Mouse (Mus musculus) embryonic facial prominence, embryonic 13.5 days (tissue): Measurements from ENCODE around the gene Rhoh. TPM values are rescaled to one million over a fixed set of nuclear protein-coding genes. Genes with fewer than 3 reads are reported as not detected.

Experiments used
- ATAC-seq: fragments of 200-750 bp; cut with Nextera tagmentation; 2 replicates; pipeline ENCODE4 v1.8.0; 2017; ENCODE audit warnings: low read depth; ENCODE audit not compliant: insufficient number of reproducible peaks, insufficient read depth, low FRiP score, low TSS enrichment
- H3K27ac ChIP-seq: fragments of 300-500 bp; sonication (generic); 2 replicates; pipeline ENCODE4 v1.5.1; 2015; ENCODE audit warnings: moderate library complexity, mild to moderate bottlenecking, inconsistent platforms
- H3K27me3 ChIP-seq: fragments of 300-500 bp; sonication (generic); 2 replicates; pipeline ENCODE4 v1.6.1; 2015; ENCODE audit warnings: mild to moderate bottlenecking, inconsistent platforms
- H3K36me3 ChIP-seq: fragments of 300-500 bp; sonication (generic); 2 replicates; pipeline ENCODE4 v1.6.1; 2015; ENCODE audit warnings: mild to moderate bottlenecking, inconsistent platforms
- H3K4me1 ChIP-seq: fragments of 300-500 bp; sonication (generic); 2 replicates; pipeline ENCODE4 v1.6.1; 2015; ENCODE audit warnings: inconsistent platforms
- H3K4me2 ChIP-seq: fragments of 300-500 bp; sonication (generic); 2 replicates; pipeline ENCODE4 v1.6.1; 2015; ENCODE audit warnings: moderate library complexity, mild to moderate bottlenecking, inconsistent platforms
- H3K4me3 ChIP-seq: fragments of 300-500 bp; sonication (generic); 2 replicates; pipeline ENCODE4 v1.5.1; 2015; ENCODE audit warnings: mild to moderate bottlenecking, inconsistent platforms
- H3K9ac ChIP-seq: fragments of 300-500 bp; sonication (generic); 2 replicates; pipeline ENCODE4 v1.6.1; 2015; ENCODE audit warnings: mild to moderate bottlenecking, inconsistent platforms
- H3K9me3 ChIP-seq: fragments of 300-500 bp; sonication (generic); 2 replicates; pipeline ENCODE4 v1.6.1; 2016; ENCODE audit warnings: inconsistent platforms
- WGBS: fragments of 180-500 bp; shearing (Covaris S2); methylation state at CpG from one replicate; pipeline ENCODE4 v1.1.7; 2015; ENCODE audit warnings: mixed read lengths; 5-methylcytosine and 5-hydroxymethylcytosine counted together
- polyA plus RNA-seq: library from polyadenylated mRNA; unstranded; fragments of >200 nt; fragmentation: Nextera tagmentation; extraction: Ambion mirVana; gene quantifications from 2 replicates; pipeline ENCODE4 v1.2.1, GENCODE M21; 2015

The Rhoh gene
- polyA plus RNA-seq, 1 experiment from 2014 or later, result 0.58 TPM

DNA sequence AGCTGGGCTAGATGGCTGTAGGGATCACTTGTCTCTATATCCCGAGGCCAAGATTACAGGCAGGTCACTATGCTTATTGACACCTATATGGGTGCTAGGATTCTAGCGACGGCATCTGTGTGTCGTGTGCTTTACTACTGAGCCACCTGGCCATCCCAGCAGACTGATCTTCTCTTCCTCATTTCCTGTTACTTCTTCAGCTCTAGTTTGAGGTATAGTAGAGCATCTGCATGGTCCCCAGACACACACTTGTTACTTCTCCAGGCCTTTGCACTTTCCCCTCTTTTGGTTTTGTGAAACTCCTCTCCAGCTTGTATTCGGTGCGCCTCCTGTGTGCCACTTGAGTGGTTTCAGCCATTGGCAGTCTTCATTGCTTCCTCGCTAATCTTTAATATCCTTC is 14.3 kb downstream of the Rhoh start:
- 92% methylated on average over 7 of the region's 7 CpGs for WGBS
- H3K9me3 ChIP-seq, result no peaks in the 10 kb centered on the region
- H3K4me1 ChIP-seq, result peaks cover 10% of the 10 kb centered on the region; the same call in 1 of the 2 replicates
- ATAC-seq, result no peak
- no peak overlapping the region for H3K4me2 ChIP-seq
- no peak overlapping the region for H3K4me3 ChIP-seq
- H3K36me3 ChIP-seq, result no peaks in the 10 kb centered on the region
- no peak overlapping the region for H3K27ac ChIP-seq
- no peak overlapping the region for H3K9ac ChIP-seq
- no peaks in the 10 kb centered on the region for H3K27me3 ChIP-seq

DNA sequence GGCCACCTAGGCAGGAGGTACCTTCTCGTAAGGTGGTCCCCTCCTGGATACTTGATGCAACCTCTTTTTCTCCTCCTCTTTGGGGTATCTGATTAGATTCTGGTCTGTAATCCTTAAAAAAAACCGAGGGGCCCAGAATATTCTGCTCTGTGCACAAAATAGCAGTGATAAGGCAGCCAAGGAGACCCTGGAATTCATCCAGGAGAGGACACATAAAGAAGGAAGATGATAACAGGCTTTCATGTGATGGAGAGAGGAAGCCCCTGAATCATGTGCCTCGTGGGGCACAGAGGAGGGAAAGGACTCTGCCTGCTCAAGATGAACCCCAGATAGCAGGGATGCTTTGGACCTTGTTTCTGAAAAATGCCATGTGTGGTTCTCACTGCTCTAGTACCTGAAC is 17.4 kb downstream of the Rhoh start:
- Histone ChIP-seq H3K4me2 (no peak overlapping the region), H3K4me1 (peaks cover 7% of the 10 kb centered on the region; the same call in 1 of the 2 replicates), H3K4me3 (no peak overlapping the region), H3K27me3 (no peaks in the 10 kb centered on the region), H3K36me3 (no peaks in the 10 kb centered on the region), H3K9me3 (no peaks in the 10 kb centered on the region), H3K27ac (no peak overlapping the region), H3K9ac (no peak overlapping the region)
- no peak for ATAC-seq
- WGBS, result 69% methylated on average over 3 of the region's 3 CpGs

GRCm38 (mm10) chr5:65881254-65881653 is 20.2 kb downstream of the Rhoh start:
- Histone ChIP-seq H3K4me3 (no peak overlapping the region), H3K36me3 (no peaks in the 10 kb centered on the region), H3K9me3 (no peaks in the 10 kb centered on the region), H3K27me3 (no peaks in the 10 kb centered on the region), H3K4me1 (peaks cover 7% of the 10 kb centered on the region; the same call in 1 of the 2 replicates), H3K9ac (no peak overlapping the region), H3K4me2 (no peak overlapping the region), H3K27ac (no peak overlapping the region)
- no peak for ATAC-seq
- 87% methylated on average over 2 of the region's 2 CpGs for WGBS

DNA sequence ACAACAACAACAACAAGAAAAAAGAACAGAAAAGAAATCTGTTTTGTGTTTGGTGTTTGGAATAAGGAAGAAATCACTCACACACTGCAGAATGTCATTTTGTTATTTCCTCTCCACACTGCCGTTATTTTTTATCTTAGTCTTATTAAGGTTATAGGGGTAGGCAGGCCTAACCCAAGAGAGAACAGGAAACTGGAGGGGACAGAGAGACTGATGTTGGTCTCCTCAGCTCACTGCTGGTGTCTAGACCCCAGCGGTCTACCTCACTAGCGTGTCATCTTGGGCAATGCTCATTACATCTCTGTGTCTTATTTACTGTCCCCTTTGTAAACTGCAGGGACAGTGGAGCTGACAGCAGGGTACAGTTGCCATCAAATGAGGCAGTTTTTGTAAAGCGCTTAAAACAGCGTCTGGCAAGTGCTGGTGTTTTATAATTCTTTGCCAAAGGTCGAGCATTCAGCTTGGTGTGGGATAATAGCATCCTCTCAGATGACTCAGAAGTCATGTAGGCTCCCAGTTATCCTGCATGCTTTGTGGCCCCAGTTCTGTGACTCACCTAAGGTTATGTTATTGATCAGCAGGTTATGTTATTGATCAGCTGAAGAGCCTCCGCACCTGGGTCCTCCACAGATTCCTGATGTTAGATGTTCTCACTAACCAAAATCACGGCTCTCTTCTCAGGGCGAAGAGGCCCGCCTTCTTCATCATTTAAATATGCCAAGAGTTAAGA is 21.6 kb downstream of the Rhoh start:
- Histone ChIP-seq H3K27ac (no peak overlapping the region), H3K9ac (no peak overlapping the region), H3K27me3 (no peaks in the 10 kb centered on the region), H3K4me1 (peaks cover 7% of the 10 kb centered on the region; the same call in 1 of the 2 replicates), H3K4me3 (no peak overlapping the region), H3K4me2 (no peak overlapping the region), H3K9me3 (no peaks in the 10 kb centered on the region), H3K36me3 (no peaks in the 10 kb centered on the region)
- no peak for ATAC-seq
- WGBS, result 77% methylated on average over 10 of the region's 10 CpGs

DNA sequence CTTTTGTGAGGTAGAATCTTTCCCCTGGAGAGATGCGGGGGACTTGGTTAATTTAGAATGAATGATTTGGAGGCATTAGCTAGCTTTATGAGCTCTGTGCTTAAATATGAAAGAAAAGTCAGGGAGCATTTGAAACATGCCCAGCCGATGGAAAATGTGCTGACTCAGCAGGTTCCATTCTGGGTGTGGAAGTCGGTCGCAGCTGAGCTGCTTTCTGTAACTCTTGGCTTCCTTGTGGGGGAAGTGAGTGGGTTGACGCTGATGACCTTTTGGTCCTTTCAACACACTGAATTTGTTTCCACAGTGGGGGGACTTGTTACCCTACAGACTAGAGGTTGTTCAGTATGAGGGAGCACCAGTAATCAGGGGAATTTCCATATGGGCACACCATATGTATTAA is 22.3 kb downstream of the Rhoh start:
- 53% methylated on average over 5 of the region's 5 CpGs for WGBS
- no peak for ATAC-seq
- Histone ChIP-seq H3K36me3 (no peaks in the 10 kb centered on the region), H3K9me3 (no peaks in the 10 kb centered on the region), H3K4me1 (peaks cover 7% of the 10 kb centered on the region; the same call in 1 of the 2 replicates), H3K9ac (no peak overlapping the region), H3K27me3 (no peaks in the 10 kb centered on the region), H3K4me2 (no peak overlapping the region), H3K4me3 (no peak overlapping the region), H3K27ac (no peak overlapping the region)

GRCm38 (mm10) chr5:65885699-65886443 is 24.9 kb downstream of the Rhoh start:
- H3K27ac ChIP-seq, result no peak overlapping the region
- no peaks in the 10 kb centered on the region for H3K27me3 ChIP-seq
- H3K4me3 ChIP-seq, result no peak overlapping the region
- H3K4me1 ChIP-seq, result peaks cover 7% of the 10 kb centered on the region; the same call in 1 of the 2 replicates
- ATAC-seq, result no peak
- WGBS, result 82% methylated on average over 15 of the region's 15 CpGs
- no peaks in the 10 kb centered on the region for H3K36me3 ChIP-seq
- no peaks in the 10 kb centered on the region for H3K9me3 ChIP-seq
- H3K4me2 ChIP-seq, result no peak overlapping the region
- no peak overlapping the region for H3K9ac ChIP-seq

- no peak overlapping the region for H3K4me2 ChIP-seq
- H3K9me3 ChIP-seq, result no peaks in the 10 kb centered on the region
- H3K4me3 ChIP-seq, result no peak overlapping the region
- H3K4me1 ChIP-seq, result 0 out of 2 replicates have a peak, but pooled peaks cover 2% of the 10 kb centered on the region
- no peak overlapping the region for H3K9ac ChIP-seq
- H3K27me3 ChIP-seq, result no peaks in the 10 kb centered on the region
- H3K27ac ChIP-seq, result no peak overlapping the region
- ATAC-seq, result no peak
- no peaks in the 10 kb centered on the region for H3K36me3 ChIP-seq
- 91% methylated on average over 5 of the region's 5 CpGs for WGBS
Observed at GRCm38 (mm10) chr5:65888102-65888501, 27.1 kb downstream of the Rhoh start.

DNA sequence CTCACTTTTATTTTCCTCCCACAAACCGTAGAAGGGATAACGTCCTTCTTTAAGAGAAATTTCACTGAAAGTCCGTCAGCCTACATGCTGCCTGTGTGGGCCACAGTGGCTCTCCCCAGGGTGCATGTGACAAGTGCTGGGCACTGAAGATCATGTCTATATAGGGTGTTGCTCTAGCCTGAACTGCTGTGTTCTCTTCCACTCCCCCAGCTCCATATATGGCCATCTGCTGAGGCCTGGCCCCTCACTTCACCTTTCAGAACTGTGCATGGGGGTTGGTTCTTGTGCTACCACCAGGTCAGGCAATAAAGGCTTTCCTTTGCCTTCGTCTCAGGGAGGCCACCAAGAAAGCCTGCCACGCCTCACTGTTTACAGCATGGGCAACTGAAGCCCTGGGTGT is 28.0 kb downstream of the Rhoh start:
- ATAC-seq, result no peak

DNA sequence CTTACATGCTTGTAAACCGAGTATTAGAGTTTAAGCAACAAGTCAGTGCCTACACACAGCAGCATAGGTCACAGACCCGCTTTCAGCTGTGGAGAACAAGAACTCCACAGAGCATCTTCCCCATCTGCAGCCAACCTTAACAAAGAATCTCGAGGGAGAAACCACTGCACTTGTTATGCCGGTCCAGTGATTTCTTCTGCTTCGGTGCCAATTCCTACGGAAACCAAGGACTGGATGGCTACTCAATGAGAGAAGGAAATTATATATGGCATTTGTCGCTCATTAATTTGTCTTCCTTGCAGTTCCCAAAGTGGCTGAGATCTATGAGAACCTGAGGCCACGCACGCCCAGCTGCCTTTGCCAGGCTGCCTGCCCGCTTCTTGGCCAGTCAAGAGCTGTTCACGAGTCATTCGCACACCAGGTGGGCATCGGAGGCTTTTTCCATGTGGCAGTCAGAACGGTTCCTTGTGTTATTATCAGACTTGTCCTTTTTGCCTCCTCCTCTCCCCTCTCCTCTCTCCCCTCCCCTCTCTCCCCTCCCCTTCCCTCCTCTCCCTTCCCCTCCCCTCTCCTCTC is 30.3 kb downstream of the Rhoh start:
- WGBS, result 85% methylated on average over 14 of the region's 14 CpGs
- Histone ChIP-seq H3K27me3 (no peaks in the 10 kb centered on the region), H3K9ac (no peak overlapping the region), H3K4me2 (no peak overlapping the region), H3K4me3 (no peak overlapping the region), H3K36me3 (no peaks in the 10 kb centered on the region), H3K4me1 (no peaks in the 10 kb centered on the region), H3K27ac (no peak overlapping the region), H3K9me3 (no peaks in the 10 kb centered on the region)
- no peak for ATAC-seq

More for the DNA sequence above, 28.0 kb downstream of the Rhoh start:
- H3K27ac ChIP-seq, result no peak overlapping the region
- no peaks in the 10 kb centered on the region for H3K9me3 ChIP-seq
- H3K9ac ChIP-seq, result no peak overlapping the region
- H3K27me3 ChIP-seq, result no peaks in the 10 kb centered on the region
- H3K4me1 ChIP-seq, result no peaks in the 10 kb centered on the region
- H3K4me3 ChIP-seq, result no peak overlapping the region
- WGBS, result 77% methylated on average over 5 of the region's 5 CpGs
- no peak overlapping the region for H3K4me2 ChIP-seq
- no peaks in the 10 kb centered on the region for H3K36me3 ChIP-seq

DNA sequence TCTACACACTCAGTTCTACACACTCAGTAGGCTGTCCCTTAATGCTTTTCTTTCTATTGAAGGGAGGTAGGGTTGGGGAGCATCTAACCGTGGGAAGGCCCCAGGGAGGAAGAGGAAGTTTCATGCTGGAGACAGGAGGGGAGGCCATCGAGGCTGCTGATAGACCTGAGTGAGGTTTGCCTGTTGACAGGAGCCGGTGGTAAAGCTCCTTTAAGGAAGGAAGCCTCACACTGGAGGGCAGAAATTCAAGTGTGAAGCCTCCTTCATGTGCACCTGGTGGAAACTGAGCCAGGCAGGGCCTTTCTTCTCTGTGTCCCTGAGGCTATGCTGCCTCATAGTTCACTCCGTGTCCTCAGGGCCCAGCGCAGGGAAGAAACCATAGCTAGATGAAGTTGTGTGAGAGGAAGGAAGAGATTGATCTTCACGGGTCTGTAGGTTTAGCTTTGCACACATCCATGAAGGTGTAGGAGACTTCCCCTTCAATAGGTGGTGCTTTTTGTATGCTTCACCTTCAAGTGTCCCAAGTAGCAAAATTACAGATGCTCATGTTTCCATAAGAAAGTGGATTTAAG is 34.2 kb downstream of the Rhoh start:
- H3K4me2 ChIP-seq, result no peak overlapping the region
- H3K9ac ChIP-seq, result no peak overlapping the region
- no peak overlapping the region for H3K27ac ChIP-seq
- WGBS, result 77% methylated on average over 6 of the region's 6 CpGs
- H3K4me1 ChIP-seq, result no peaks in the 10 kb centered on the region
- H3K36me3 ChIP-seq, result no peaks in the 10 kb centered on the region
- no peak overlapping the region for H3K4me3 ChIP-seq
- ATAC-seq, result no peak
- no peaks in the 10 kb centered on the region for H3K27me3 ChIP-seq
- no peaks in the 10 kb centered on the region for H3K9me3 ChIP-seq

DNA sequence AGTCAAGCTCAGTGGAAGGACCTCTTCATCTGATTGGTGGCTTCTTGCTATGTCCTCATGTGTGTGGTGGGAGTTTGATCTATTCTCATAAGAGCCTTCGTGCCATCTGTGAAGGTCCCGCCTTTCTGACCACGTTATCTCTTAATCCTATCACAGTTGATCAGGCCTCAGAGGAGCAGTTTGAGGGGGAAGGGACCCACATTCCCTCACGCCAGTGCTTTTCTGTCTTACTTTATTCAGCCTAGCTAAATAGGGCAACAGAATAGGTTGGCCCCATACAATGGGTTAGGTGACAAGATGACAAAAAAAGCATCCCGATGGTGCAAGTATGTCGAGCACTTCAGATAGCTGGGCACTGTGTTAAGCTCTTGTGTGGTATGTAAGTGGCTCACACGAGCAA is 34.8 kb downstream of the Rhoh start:
- H3K27me3 ChIP-seq, result no peaks in the 10 kb centered on the region
- no peak for ATAC-seq
- H3K9me3 ChIP-seq, result no peaks in the 10 kb centered on the region
- H3K4me3 ChIP-seq, result no peak overlapping the region
- no peak overlapping the region for H3K9ac ChIP-seq
- no peak overlapping the region for H3K27ac ChIP-seq
- H3K36me3 ChIP-seq, result no peaks in the 10 kb centered on the region
- no peak overlapping the region for H3K4me2 ChIP-seq
- 72% methylated on average over 7 of the region's 7 CpGs for WGBS
- peaks cover 3% of the 10 kb centered on the region; the same call in 1 of the 2 replicates for H3K4me1 ChIP-seq
